Mouse (Mus musculus): ENCODE results near the gene Gm11099.

DNA sequence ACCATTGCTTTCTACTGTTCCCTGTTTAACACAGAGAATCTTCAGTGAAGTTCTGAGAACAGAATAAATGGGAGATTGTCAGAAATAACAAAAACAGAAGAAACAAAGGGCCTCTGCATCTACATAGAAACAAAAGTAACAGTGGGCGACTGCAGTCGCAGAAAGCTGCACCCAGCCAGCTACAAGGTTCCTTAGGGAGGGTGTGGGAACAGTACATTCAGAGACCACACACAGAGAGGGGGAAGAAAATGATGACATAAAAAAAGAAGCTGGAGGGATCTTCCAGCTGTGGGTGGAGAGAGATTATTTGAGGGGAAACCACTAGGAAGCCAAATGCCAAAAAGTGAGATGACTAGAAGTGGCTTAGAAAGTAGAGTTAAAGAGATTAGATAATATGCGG, 20.6 kb downstream of the Gm11099 start:
- TF ChIP-seq CTCF (IDR thresholded peaks at IDR 0.05; ENCODE audit: low read depth) (no peak), EP300 (IDR thresholded peaks at IDR 0.05; ENCODE audit: low read depth) (no peak)
